Mouse (Mus musculus): ENCODE measurements at regions not wholly inside any gene's neighbourhood (a gene's known extent, or its start where the extent isn't known, plus 50 kb on each side); places are given as distances from the start of the nearest gene placed in this dataset.
A peak's percentile ranks its signal among the peaks of the same experiment; 100 is the strongest.

GRCm38 (mm10) chrX:12917105-12917504 lies 154.2 kb upstream of the Usp9x start:
- H3K36me3 ChIP-seq (ENCODE audit: control insufficient read depth in 1 of 2, insufficient read depth in 2 of 2, low read length in 2 of 2), result no peaks in the 10 kb centered on the region
- no peak overlapping the region for H3K4me3 ChIP-seq (ENCODE audit: control insufficient read depth in 1 of 2, insufficient read depth in 1 of 2, low read depth in 2 of 2, low read length in 2 of 2)
- no peaks in the 10 kb centered on the region for H3K9me3 ChIP-seq (replicated peaks; ENCODE audit: insufficient read depth, low read length)
- no peaks in the 10 kb centered on the region for H3K27me3 ChIP-seq (ENCODE audit: control insufficient read depth in 1 of 2, insufficient read depth in 2 of 2, low read length in 2 of 2)
- H3K79me2 ChIP-seq (ENCODE audit: control insufficient read depth, insufficient read depth, low read length, poor library complexity), result no peaks in the 10 kb centered on the region
- TF ChIP-seq ZNF384 (IDR thresholded peaks at IDR 0.05; ENCODE audit: low read depth, low read length) (no peak), HCFC1 (IDR thresholded peaks at IDR 0.05; ENCODE audit: low read depth, low read length) (no peak), KAT2A (conservative IDR thresholded peaks at IDR 0.05; ENCODE audit: low read depth, low read length) (no peak)
- no peak for DNase-seq (ENCODE audit: low read depth, low spot score)
- H3K4me1 ChIP-seq (ENCODE audit: control insufficient read depth in 1 of 2, insufficient read depth in 2 of 2, low read length in 2 of 2), result no peaks in the 10 kb centered on the region
- H3K27ac ChIP-seq (ENCODE audit: control insufficient read depth, low read depth, low read length), result no peak overlapping the region
- H3K9ac ChIP-seq (ENCODE audit: control insufficient read depth, low read depth, low read length, poor library complexity, severe bottlenecking), result no peak overlapping the region

DNA sequence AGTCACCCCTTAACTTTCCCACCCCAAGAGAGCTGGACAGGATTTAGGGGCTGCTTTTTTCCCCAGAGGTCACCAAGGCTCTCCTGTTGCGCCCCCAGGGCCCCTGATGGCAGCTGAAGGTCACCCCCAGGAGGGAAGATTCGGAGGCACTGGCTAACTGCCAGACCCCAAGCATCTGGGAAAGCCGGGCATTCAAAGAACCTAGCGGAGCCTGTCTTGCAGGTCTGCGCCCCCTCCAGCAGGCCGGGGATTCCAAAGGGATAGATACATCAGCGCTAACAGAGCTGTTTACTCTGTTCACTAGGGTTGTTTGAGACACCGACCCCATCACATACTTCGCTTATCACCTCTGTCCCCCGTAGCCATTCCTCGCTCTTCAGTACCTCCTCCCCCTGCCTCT lies 154.6 kb upstream of the Usp9x start:
- H3K9me3 ChIP-seq (replicated peaks; ENCODE audit: insufficient read depth, low read length), result no peaks in the 10 kb centered on the region
- no peaks in the 10 kb centered on the region for H3K4me1 ChIP-seq (ENCODE audit: control insufficient read depth in 1 of 2, insufficient read depth in 2 of 2, low read length in 2 of 2)
- DNase-seq (ENCODE audit: low read depth, low spot score), result no peak
- H3K4me3 ChIP-seq (ENCODE audit: control insufficient read depth in 1 of 2, insufficient read depth in 1 of 2, low read depth in 2 of 2, low read length in 2 of 2), result no peak overlapping the region
- H3K27me3 ChIP-seq (ENCODE audit: control insufficient read depth in 1 of 2, insufficient read depth in 2 of 2, low read length in 2 of 2), result no peaks in the 10 kb centered on the region
- no peak overlapping the region for H3K9ac ChIP-seq (ENCODE audit: control insufficient read depth, low read depth, low read length, poor library complexity, severe bottlenecking)
- H3K27ac ChIP-seq (ENCODE audit: control insufficient read depth, low read depth, low read length), result no peak overlapping the region
- no peak for TF ChIP-seq CHD1 (IDR thresholded peaks at IDR 0.05; ENCODE audit: low read depth, low read length)
- TF ChIP-seq POLR2AphosphoS5 (IDR thresholded peaks at IDR 0.05; ENCODE audit: borderline replicate concordance, low read depth, low read length), result no peak
- TF ChIP-seq MYB (IDR thresholded peaks at IDR 0.05; ENCODE audit: low read depth, low read length), result no peak
- H3K79me2 ChIP-seq (ENCODE audit: control insufficient read depth, insufficient read depth, low read length, poor library complexity), result no peaks in the 10 kb centered on the region
- no peaks in the 10 kb centered on the region for H3K36me3 ChIP-seq (ENCODE audit: control insufficient read depth in 1 of 2, insufficient read depth in 2 of 2, low read length in 2 of 2)

- H3K79me2 ChIP-seq (ENCODE audit: control insufficient read depth, insufficient read depth, low read length, poor library complexity), result no peaks in the 10 kb centered on the region
- no peak overlapping the region for H3K4me3 ChIP-seq (ENCODE audit: control insufficient read depth in 1 of 2, insufficient read depth in 1 of 2, low read depth in 2 of 2, low read length in 2 of 2)
- no peak overlapping the region for H3K9ac ChIP-seq (ENCODE audit: control insufficient read depth, low read depth, low read length, poor library complexity, severe bottlenecking)
- TF ChIP-seq ETS1 (IDR thresholded peaks at IDR 0.05; ENCODE audit: low read depth, low read length), result no peak
- no peak overlapping the region for H3K27ac ChIP-seq (ENCODE audit: control insufficient read depth, low read depth, low read length)
- no peaks in the 10 kb centered on the region for H3K9me3 ChIP-seq (replicated peaks; ENCODE audit: insufficient read depth, low read length)
- no peaks in the 10 kb centered on the region for H3K27me3 ChIP-seq (ENCODE audit: control insufficient read depth in 1 of 2, insufficient read depth in 2 of 2, low read length in 2 of 2)
- no peaks in the 10 kb centered on the region for H3K36me3 ChIP-seq (ENCODE audit: control insufficient read depth in 1 of 2, insufficient read depth in 2 of 2, low read length in 2 of 2)
- no peaks in the 10 kb centered on the region for H3K4me1 ChIP-seq (ENCODE audit: control insufficient read depth in 1 of 2, insufficient read depth in 2 of 2, low read length in 2 of 2)
- peak; percentile 62 for DNase-seq (ENCODE audit: low read depth, low spot score)
These were observed 138.4 kb upstream of the Med14 start for GRCm38 (mm10) chrX:12900256-12900655.

DNA sequence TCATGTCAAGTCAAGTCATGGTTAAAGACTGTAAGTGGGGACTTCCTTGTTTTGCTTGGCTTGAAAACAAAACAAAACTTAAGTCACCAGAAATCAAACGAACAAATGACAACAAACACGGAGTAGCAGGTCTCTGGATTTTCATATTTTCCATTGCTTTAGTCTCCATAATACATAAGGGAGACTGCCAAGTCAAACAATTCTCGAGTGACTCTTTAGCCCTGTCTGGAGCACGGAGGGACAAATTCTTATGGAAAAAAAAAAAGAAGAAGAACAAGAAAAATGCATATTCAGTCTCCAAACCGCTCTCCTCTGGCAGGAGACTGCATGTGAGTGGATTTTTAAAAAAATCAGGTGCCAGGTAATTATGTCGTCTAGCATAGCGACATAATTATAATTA lies 129.6 kb upstream of the Med14 start:
- Histone ChIP-seq H3K4me1 (ENCODE audit: control insufficient read depth in 1 of 2, insufficient read depth in 2 of 2, low read length in 2 of 2) (no peaks in the 10 kb centered on the region), H3K9me3 (replicated peaks; ENCODE audit: insufficient read depth, low read length) (no peaks in the 10 kb centered on the region), H3K9ac (ENCODE audit: control insufficient read depth, low read depth, low read length, poor library complexity, severe bottlenecking) (no peak overlapping the region), H3K79me2 (ENCODE audit: control insufficient read depth, insufficient read depth, low read length, poor library complexity) (no peaks in the 10 kb centered on the region), H3K27ac (ENCODE audit: control insufficient read depth, low read depth, low read length) (no peak overlapping the region), H3K36me3 (ENCODE audit: control insufficient read depth in 1 of 2, insufficient read depth in 2 of 2, low read length in 2 of 2) (no peaks in the 10 kb centered on the region), H3K4me3 (ENCODE audit: control insufficient read depth in 1 of 2, insufficient read depth in 1 of 2, low read depth in 2 of 2, low read length in 2 of 2) (peak overlapping the region in 1 of 2 experiments; percentile 51; a peak in 2 of 4 replicates), H3K27me3 (ENCODE audit: control insufficient read depth in 1 of 2, insufficient read depth in 2 of 2, low read length in 2 of 2) (no peaks in the 10 kb centered on the region)
- DNase-seq (ENCODE audit: low read depth, low spot score), result no peak
- TF ChIP-seq NRF1 (IDR thresholded peaks at IDR 0.05; ENCODE audit: insufficient read depth, low read depth, low read length, poor library complexity, severe bottlenecking) (no peak), TCF12 (IDR thresholded peaks at IDR 0.05; ENCODE audit: low read depth, low read length) (no peak), ZC3H11A (IDR thresholded peaks at IDR 0.05; ENCODE audit: low read depth, low read length) (no peak), E2F4 (IDR thresholded peaks at IDR 0.05; ENCODE audit: borderline replicate concordance, low read depth, low read length) (no peak), MAFK (IDR thresholded peaks at IDR 0.05; ENCODE audit: borderline replicate concordance, low read depth, low read length) (no peak), NELFE (IDR thresholded peaks at IDR 0.05; ENCODE audit: low read depth, low read length) (no peak), USF1 (IDR thresholded peaks at IDR 0.05; ENCODE audit: low read depth, low read length) (no peak), EP300 (IDR thresholded peaks at IDR 0.05; ENCODE audit: low read depth in 1 of 2, low read length in 2 of 2) (no peak)

All from MEL (cell line).